ENCODE assay signal across 19 mouse cellular contexts in the genomic region with DNA sequence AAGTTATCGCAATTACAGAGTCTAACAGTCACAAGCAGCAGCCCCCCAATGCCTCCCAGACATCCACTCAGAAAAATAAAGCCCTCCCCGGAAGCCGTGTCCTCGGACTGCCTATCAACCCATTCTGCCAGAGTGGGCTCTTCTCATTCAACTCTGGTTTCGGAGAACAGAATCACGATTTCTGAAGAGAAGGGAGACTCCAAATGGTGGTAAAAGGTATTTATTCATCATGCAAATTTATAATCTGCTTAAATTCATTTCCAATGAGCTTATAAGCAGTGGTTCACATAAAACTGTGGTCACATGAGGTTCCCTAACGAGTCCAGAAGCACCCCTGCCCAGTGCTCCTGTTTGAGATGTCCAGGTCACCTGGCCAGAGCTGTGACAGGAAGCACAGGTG. TPM values are rescaled to one million over a fixed set of nuclear protein-coding genes. Genes with fewer than 3 reads are reported as not detected.
DNase-seq lines count a peak whose midpoint lies in the region; ATAC-seq and TF ChIP-seq lines count a peak whose summit lies in the region.
"Had no signal": no experiment of that assay in that cellular context is flagged by ENCODE, and none has a peak within 500 bp of the region (broad histone marks: within the 10 kb centered on the region; RNA-seq: fewer than 3 reads in every experiment).

No protein-coding gene starts in this region.

- H3K4me3 ChIP-seq in forebrain, postnatal 0 days (ENCODE audit: low read depth, low read length) = no peak overlapping the region
- H3K4me3 ChIP-seq in forebrain, embryonic 10.5 days = no peak overlapping the region
- H3K4me3 ChIP-seq in lung, embryonic 14.5 days (ENCODE audit: low read depth, low read length) = no peak overlapping the region
- H3K4me3 ChIP-seq in MEL (ENCODE audit: control insufficient read depth in 1 of 2, insufficient read depth in 1 of 2, low read depth in 2 of 2, low read length in 2 of 2) = no peak overlapping the region
- no peak overlapping the region; the same call in 1 of the 2 replicates for H3K4me3 ChIP-seq in midbrain, embryonic 16.5 days (ENCODE audit: low read depth, low read length)
- H3K4me3 ChIP-seq in heart, embryonic 11.5 days (ENCODE audit: low read depth, low read length) = no peak overlapping the region
- H3K4me3 ChIP-seq: embryonic facial prominence, embryonic 15.5 days; forebrain, embryonic 12.5 days had no signal

- peak; percentile 36 for DNase-seq in forebrain, postnatal 0 days
- no peak for DNase-seq in forebrain, embryonic 10.5 days (ENCODE audit: extremely low spot score, low spot score)
- DNase-seq in lung, embryonic 14.5 days = peak; percentile 42
- DNase-seq in lung, postnatal 36 days = no peak
- DNase-seq in MEL (ENCODE audit: low read depth, low spot score) = no peak
- no peak for DNase-seq in right cerebral cortex, postnatal 25 days
- DNase-seq: cerebellum, adult 18-20 months; kidney, postnatal 14 days had no signal

- TF ChIP-seq POLR2A in MEL (IDR thresholded peaks at IDR 0.05; ENCODE audit: control insufficient read depth in 1 of 2, insufficient read depth in 1 of 2, low read depth in 1 of 2, low read length in 2 of 2, poor library complexity in 1 of 2) = no peak

- H3K4me1 ChIP-seq in forebrain, postnatal 0 days (ENCODE audit: insufficient read depth) = no peaks in the 10 kb centered on the region
- peaks cover 25% of the 10 kb centered on the region for H3K4me1 ChIP-seq in forebrain, embryonic 10.5 days
- no peaks in the 10 kb centered on the region for H3K4me1 ChIP-seq in lung, embryonic 14.5 days (ENCODE audit: insufficient read depth)
- H3K4me1 ChIP-seq in MEL (ENCODE audit: control insufficient read depth in 1 of 2, insufficient read depth in 2 of 2, low read length in 2 of 2) = no peaks in the 10 kb centered on the region
- no peaks in the 10 kb centered on the region for H3K4me1 ChIP-seq in midbrain, embryonic 16.5 days (ENCODE audit: control insufficient read depth, insufficient read depth, low read length)
- no peaks in the 10 kb centered on the region for H3K4me1 ChIP-seq in heart, embryonic 11.5 days (ENCODE audit: control insufficient read depth, insufficient read depth, low read length)
- H3K4me1 ChIP-seq: embryonic facial prominence, embryonic 15.5 days had no signal

- 57% methylated on average over 7 of the region's 7 CpGs for WGBS in forebrain, postnatal 0 days
- WGBS in forebrain, embryonic 10.5 days = 75% methylated on average over 7 of the region's 7 CpGs
- WGBS in lung, embryonic 14.5 days = 52% methylated on average over 7 of the region's 7 CpGs
- WGBS in midbrain, embryonic 16.5 days = 63% methylated on average over 7 of the region's 7 CpGs
- 75% methylated on average over 7 of the region's 7 CpGs for WGBS in heart, embryonic 11.5 days (ENCODE audit: insufficient replicate concordance)

- peak overlapping the region; percentile 26; the same call in 1 of the 2 replicates for H3K4me2 ChIP-seq in forebrain, postnatal 0 days (ENCODE audit: low read depth)
- peak overlapping the region; percentile 29 for H3K4me2 ChIP-seq in lung, embryonic 14.5 days
- peak overlapping the region; percentile 13; the same call in 1 of the 2 replicates for H3K4me2 ChIP-seq in midbrain, embryonic 16.5 days (ENCODE audit: low read length)
- H3K4me2 ChIP-seq in heart, embryonic 11.5 days = no peak overlapping the region
- H3K4me2 ChIP-seq: embryonic facial prominence, embryonic 15.5 days; forebrain, embryonic 12.5 days; liver, embryonic 11.5 days had no signal

- ATAC-seq in forebrain, postnatal 0 days = no peak
- ATAC-seq in lung, embryonic 14.5 days (ENCODE audit: insufficient read depth) = no peak
- no peak for ATAC-seq in midbrain, embryonic 16.5 days
- ATAC-seq in heart, embryonic 11.5 days (replicated peaks; ENCODE audit: insufficient number of reproducible peaks, low FRiP score, low TSS enrichment) = no peak
- ATAC-seq: inflammation-experienced regulatory T-cells, adult 6 months had no signal

- no peaks in the 10 kb centered on the region for H3K27me3 ChIP-seq in forebrain, postnatal 0 days (ENCODE audit: insufficient read depth, low read length)
- no peaks in the 10 kb centered on the region for H3K27me3 ChIP-seq in forebrain, embryonic 10.5 days (ENCODE audit: poor library complexity, severe bottlenecking)
- no peaks in the 10 kb centered on the region for H3K27me3 ChIP-seq in lung, embryonic 14.5 days (ENCODE audit: insufficient read depth, low read length)
- peaks cover 17 to 23% of the 10 kb centered on the region in 2 experiments for H3K27me3 ChIP-seq in MEL (ENCODE audit: control insufficient read depth in 1 of 2, insufficient read depth in 2 of 2, low read length in 2 of 2)
- H3K27me3 ChIP-seq in midbrain, embryonic 16.5 days (ENCODE audit: control insufficient read depth, insufficient read depth, low read depth, low read length) = no peaks in the 10 kb centered on the region
- no peaks in the 10 kb centered on the region for H3K27me3 ChIP-seq in heart, embryonic 11.5 days (ENCODE audit: control insufficient read depth, insufficient read depth, low read length)
- H3K27me3 ChIP-seq: embryonic facial prominence, embryonic 15.5 days; forebrain, embryonic 12.5 days had no signal

- no peaks in the 10 kb centered on the region for H3K9me3 ChIP-seq in forebrain, postnatal 0 days (ENCODE audit: low read length)
- H3K9me3 ChIP-seq in forebrain, embryonic 10.5 days = no peaks in the 10 kb centered on the region
- H3K9me3 ChIP-seq in lung, embryonic 14.5 days (ENCODE audit: low read depth, low read length) = no peaks in the 10 kb centered on the region
- no peaks in the 10 kb centered on the region for H3K9me3 ChIP-seq in MEL (replicated peaks; ENCODE audit: insufficient read depth, low read length)
- no peaks in the 10 kb centered on the region for H3K9me3 ChIP-seq in midbrain, embryonic 16.5 days (replicated peaks; ENCODE audit: control insufficient read depth, low read length, poor library complexity, severe bottlenecking)
- H3K9me3 ChIP-seq in heart, embryonic 11.5 days (replicated peaks; ENCODE audit: control insufficient read depth, low read length) = no peaks in the 10 kb centered on the region
- H3K9me3 ChIP-seq: embryonic facial prominence, embryonic 15.5 days; forebrain, embryonic 12.5 days had no signal

- peak; percentile 43 for TF ChIP-seq CTCF in forebrain, postnatal 0 days (IDR thresholded peaks at IDR 0.05; ENCODE audit: low read depth)
- 0 out of 2 replicates have a peak, but pooled peaks have one; percentile 14 for TF ChIP-seq CTCF in lung, embryonic 14.5 days (IDR thresholded peaks at IDR 0.05; ENCODE audit: low read depth)
- TF ChIP-seq CTCF in MEL (IDR thresholded peaks at IDR 0.05 in 2 of 3, conservative IDR thresholded peaks at IDR 0.05 in 1 of 3; ENCODE audit: control insufficient read depth in 1 of 3, insufficient read depth in 1 of 3, low read depth in 2 of 3, low read length in 3 of 3, poor library complexity in 1 of 3, severe bottlenecking in 1 of 3) = peak in 1 of 3 experiments; percentile 4; a peak in 1 of 6 replicates

- no peak for TF ChIP-seq EP300 in MEL (IDR thresholded peaks at IDR 0.05; ENCODE audit: low read depth in 1 of 2, low read length in 2 of 2)

- TF ChIP-seq RAD21 in MEL (IDR thresholded peaks at IDR 0.05; ENCODE audit: low read depth, low read length) = peak; percentile 9

- H3K27ac ChIP-seq in forebrain, postnatal 0 days (ENCODE audit: low read depth, low read length) = no peak overlapping the region
- H3K27ac ChIP-seq in forebrain, embryonic 10.5 days = no peak overlapping the region
- H3K27ac ChIP-seq in lung, embryonic 14.5 days (ENCODE audit: low read depth) = no peak overlapping the region
- no peak overlapping the region for H3K27ac ChIP-seq in MEL (ENCODE audit: control insufficient read depth, low read depth, low read length)
- H3K27ac ChIP-seq in midbrain, embryonic 16.5 days (ENCODE audit: low read length) = no peak overlapping the region
- no peak overlapping the region for H3K27ac ChIP-seq in heart, embryonic 11.5 days (ENCODE audit: low read depth, low read length)
- H3K27ac ChIP-seq: embryonic facial prominence, embryonic 15.5 days; forebrain, embryonic 12.5 days had no signal

- no peak overlapping the region for H3K9ac ChIP-seq in forebrain, postnatal 0 days
- H3K9ac ChIP-seq in lung, embryonic 14.5 days = no peak overlapping the region
- no peak overlapping the region for H3K9ac ChIP-seq in MEL (ENCODE audit: control insufficient read depth, low read depth, low read length, poor library complexity, severe bottlenecking)
- no peak overlapping the region for H3K9ac ChIP-seq in midbrain, embryonic 16.5 days (ENCODE audit: low read depth, low read length)
- no peak overlapping the region for H3K9ac ChIP-seq in heart, embryonic 11.5 days (ENCODE audit: low read depth, low read length)
- H3K9ac ChIP-seq: embryonic facial prominence, embryonic 15.5 days; forebrain, embryonic 12.5 days had no signal

- no peaks in the 10 kb centered on the region for H3K79me2 ChIP-seq in MEL (ENCODE audit: control insufficient read depth, insufficient read depth, low read length, poor library complexity)

- no peaks in the 10 kb centered on the region for H3K36me3 ChIP-seq in forebrain, postnatal 0 days (ENCODE audit: insufficient read depth)
- peaks cover 62% of the 10 kb centered on the region for H3K36me3 ChIP-seq in forebrain, embryonic 10.5 days (replicated peaks)
- peaks cover 38% of the 10 kb centered on the region for H3K36me3 ChIP-seq in lung, embryonic 14.5 days (ENCODE audit: insufficient read depth)
- no peaks in the 10 kb centered on the region for H3K36me3 ChIP-seq in MEL (ENCODE audit: control insufficient read depth in 1 of 2, insufficient read depth in 2 of 2, low read length in 2 of 2)
- H3K36me3 ChIP-seq in midbrain, embryonic 16.5 days (ENCODE audit: control insufficient read depth, insufficient read depth, low read length) = no peaks in the 10 kb centered on the region
- H3K36me3 ChIP-seq in heart, embryonic 11.5 days (ENCODE audit: control insufficient read depth, insufficient read depth, low read length) = peaks cover 17% of the 10 kb centered on the region

RNA-seq across cellular contexts. Expression of a gene that starts 42.7 kb away (rescaled TPM):
- total RNA-seq in forebrain, postnatal 0 days (2014; rRNA removed) = not detected in 2 replicates
- not detected in 2 replicates for polyA plus RNA-seq in forebrain, postnatal 0 days (2015; fragmentation: Nextera tagmentation; extraction: Ambion mirVana)
- not detected in 2 replicates for polyA plus RNA-seq in forebrain, embryonic 10.5 days (2016; fragmentation: Nextera tagmentation; extraction: Ambion mirVana)
- polyA plus RNA-seq in lung, embryonic 14.5 days (2014; fragmentation: Nextera tagmentation; extraction: Ambion mirVana) = 0.11 and 0.18 TPM in 2 replicates
- total RNA-seq in MEL (2012; rRNA removed) = 0.15 and 0.16 TPM in 2 replicates
- 1 to 10 TPM in 1 of 2 experiments, not detected in 1; 4.5 TPM for polyA plus RNA-seq in MEL (2012; ENCODE audit: insufficient read depth in 1 of 2, insufficient read length in 2 of 2, low read depth in 1 of 2, low replicate concordance in 2 of 2, missing spikeins in 1 of 2)
- not detected in 2 replicates for polyA plus RNA-seq in midbrain, embryonic 16.5 days (2015; fragmentation: Nextera tagmentation; extraction: Ambion mirVana)
- polyA plus RNA-seq in heart, embryonic 11.5 days (2014; fragmentation: Nextera tagmentation; extraction: Ambion mirVana) = 0.11 TPM in 1 of 2 replicates, not detected in the other
- total RNA-seq: gastrocnemius, adult 18-20 months; granulocyte monocyte progenitor cell, adult 5-6 weeks; layer of hippocampus, postnatal 25 days; left cerebral cortex, postnatal 4 days; monocyte, adult 5-6 weeks had no signal
- polyA plus RNA-seq: forebrain, embryonic 12.5 days had no signal

RNA-seq across cellular contexts. Expression of a gene that starts 48.3 kb away (rescaled TPM):
- total RNA-seq in forebrain, postnatal 0 days (2014; rRNA removed) = 3.0 and 3.3 TPM in 2 replicates
- 1.8 and 2.5 TPM in 2 replicates for polyA plus RNA-seq in forebrain, postnatal 0 days (2015; fragmentation: Nextera tagmentation; extraction: Ambion mirVana)
- polyA plus RNA-seq in forebrain, embryonic 10.5 days (2016; fragmentation: Nextera tagmentation; extraction: Ambion mirVana) = 198 and 200 TPM in 2 replicates
- 25.6 and 30.9 TPM in 2 replicates for polyA plus RNA-seq in lung, embryonic 14.5 days (2014; fragmentation: Nextera tagmentation; extraction: Ambion mirVana)
- total RNA-seq in MEL (2012; rRNA removed) = 0.03 and 0.15 TPM in 2 replicates
- polyA plus RNA-seq in MEL (2012; ENCODE audit: insufficient read depth in 1 of 2, insufficient read length in 2 of 2, low read depth in 1 of 2, low replicate concordance in 2 of 2, missing spikeins in 1 of 2) = not detected
- polyA plus RNA-seq in midbrain, embryonic 16.5 days (2015; fragmentation: Nextera tagmentation; extraction: Ambion mirVana) = 6.2 and 9.5 TPM in 2 replicates
- 50.0 and 51.5 TPM in 2 replicates for polyA plus RNA-seq in heart, embryonic 11.5 days (2014; fragmentation: Nextera tagmentation; extraction: Ambion mirVana)
- total RNA-seq: gastrocnemius, adult 18-20 months; monocyte, adult 5-6 weeks had no signal
- polyA plus RNA-seq: inflammation-experienced regulatory T-cells, adult 6 months had no signal

Comparison
In these comparisons a context has a peak if more than half of its experiments do, and no peak if none do; other contexts are left out.
1. DNase-seq: peak in forebrain, postnatal 0 days (single experiment) and lung, embryonic 14.5 days (single experiment); none in forebrain, embryonic 10.5 days (single experiment), lung, postnatal 36 days (single experiment), MEL (single experiment) and right cerebral cortex, postnatal 25 days (single experiment).